Mouse (Mus musculus) gonadal fat pad, adult 2 months (tissue): Measurements from ENCODE around the gene Ppil6. TPM values are rescaled to one million over a fixed set of nuclear protein-coding genes. Genes with fewer than 3 reads are reported as not detected.

ENCODE experiments used
- DNase-seq: peaks from one replicate; pipeline ENCODE4 v3.0.0-alpha.2; 2012; ENCODE audit warnings: low read depth
- polyA plus RNA-seq: library from polyadenylated mRNA; depleted of rRNA; stranded (reverse); fragments of >200 nt; gene quantifications from 2 replicates; pipeline ENCODE4 v1.2.3, GENCODE M21; 2012

The Ppil6 gene
- polyA plus RNA-seq, 1 experiment = 1.4 TPM

- DNase-seq = no peak
Observed at GRCm38 (mm10) chr10:41525696-41526095, 35.5 kb downstream of the Ppil6 start.

GRCm38 (mm10) chr10:41529972-41530371 is 39.7 kb downstream of the Ppil6 start:
- no peak for DNase-seq

- no peak for DNase-seq
Observed at GRCm38 (mm10) chr10:41535991-41536390, 45.8 kb downstream of the Ppil6 start.

- no peak for DNase-seq
Observed at GRCm38 (mm10) chr10:41536714-41537113, 46.5 kb downstream of the Ppil6 start.

GRCm38 (mm10) chr10:41537226-41537982 is 47.2 kb downstream of the Ppil6 start:
- no peak for DNase-seq

- DNase-seq = peak; percentile 33
Observed at GRCm38 (mm10) chr10:41537983-41538330, 47.7 kb downstream of the Ppil6 start.

GRCm38 (mm10) chr10:41538986-41539385 is 48.7 kb downstream of the Ppil6 start:
- DNase-seq = no peak

- no peak for DNase-seq
Observed at GRCm38 (mm10) chr10:41542057-41542456, 51.8 kb downstream of the Ppil6 start.

- DNase-seq = no peak
Observed at GRCm38 (mm10) chr10:41543439-41543838, 53.2 kb downstream of the Ppil6 start.

- DNase-seq = no peak
Observed at GRCm38 (mm10) chr10:41543844-41544243, 53.6 kb downstream of the Ppil6 start.

- no peak for DNase-seq
Observed at GRCm38 (mm10) chr10:41544481-41545190, 54.4 kb downstream of the Ppil6 start.

- DNase-seq = no peak
Observed at GRCm38 (mm10) chr10:41545224-41545755, 55.1 kb downstream of the Ppil6 start.

GRCm38 (mm10) chr10:41546396-41547165 is 56.3 kb downstream of the Ppil6 start:
- no peak for DNase-seq

GRCm38 (mm10) chr10:41550711-41551110 is 60.5 kb downstream of the Ppil6 start:
- no peak for DNase-seq

GRCm38 (mm10) chr10:41552319-41552718 is 62.1 kb downstream of the Ppil6 start:
- no peak for DNase-seq

- peak; percentile 64 for DNase-seq
Observed at GRCm38 (mm10) chr10:41552847-41553589, 62.8 kb downstream of the Ppil6 start.

GRCm38 (mm10) chr10:41553711-41554110 is 63.5 kb downstream of the Ppil6 start:
- no peak for DNase-seq

- no peak for DNase-seq
Observed at GRCm38 (mm10) chr10:41555081-41555480, 64.8 kb downstream of the Ppil6 start.

GRCm38 (mm10) chr10:41558401-41558800 is 68.2 kb downstream of the Ppil6 start:
- DNase-seq = no peak

GRCm38 (mm10) chr10:41561701-41562395 is 71.6 kb downstream of the Ppil6 start:
- DNase-seq = no peak
